Mouse (Mus musculus) spleen, postnatal 36 days (tissue): Measurements from ENCODE around the gene Fam187a.
A peak's percentile ranks its signal among the peaks of the same experiment; 100 is the strongest.

Experiments used
- DNase-seq, 2 experiments: peaks; one replicate each; pipeline ENCODE4 v3.0.0; 2022; ENCODE audit warnings: low spot score in 2 of 2, mixed read lengths in 1 of 2

Fam187a gene

GRCm38 (mm10) chr11:102894716-102895115 is 9.7 kb downstream of the Fam187a start:
- no peak for DNase-seq

GRCm38 (mm10) chr11:102895779-102896178 is 10.8 kb downstream of the Fam187a start:
- peak; percentile 38 to 68 for DNase-seq

- DNase-seq = no peak
Observed at GRCm38 (mm10) chr11:102896641-102897040, 11.7 kb downstream of the Fam187a start.

- no peak for DNase-seq
Observed at GRCm38 (mm10) chr11:102898408-102898807, 13.4 kb downstream of the Fam187a start.

GRCm38 (mm10) chr11:102900763-102901162 is 15.8 kb downstream of the Fam187a start, which contains the start of gene Gfap:
Gene Gfap (minus strand): TSS chr11:102900912.
- peak; percentile 14 to 34 for DNase-seq

- no peak for DNase-seq
Observed at GRCm38 (mm10) chr11:102901199-102901598, 16.2 kb downstream of the Fam187a start.

- DNase-seq = no peak
Observed at GRCm38 (mm10) chr11:102902107-102902506, 17.1 kb downstream of the Fam187a start.

- DNase-seq = no peak
Observed at GRCm38 (mm10) chr11:102903654-102904053, 18.7 kb downstream of the Fam187a start.

GRCm38 (mm10) chr11:102911376-102911775 is 26.4 kb downstream of the Fam187a start:
- DNase-seq = no peak

- no peak for DNase-seq
Observed at GRCm38 (mm10) chr11:102915380-102915779, 30.4 kb downstream of the Fam187a start.

GRCm38 (mm10) chr11:102918077-102918476 is 33.1 kb downstream of the Fam187a start:
- DNase-seq = no peak

GRCm38 (mm10) chr11:102921491-102921890 is 36.5 kb downstream of the Fam187a start:
- no peak for DNase-seq

GRCm38 (mm10) chr11:102924557-102925350 is 39.8 kb downstream of the Fam187a start, which contains the start of gene Kif18b:
Gene Kif18b (minus strand): TSS chr11:102925124.
- DNase-seq = peak; percentile 91 to 95

- DNase-seq = no peak
Observed at GRCm38 (mm10) chr11:102925351-102925717, 40.4 kb downstream of the Fam187a start.

- no peak for DNase-seq
Observed at GRCm38 (mm10) chr11:102930672-102931071, 45.7 kb downstream of the Fam187a start.

- no peak for DNase-seq
Observed at GRCm38 (mm10) chr11:102936272-102936671, 51.3 kb downstream of the Fam187a start.
